Mouse (Mus musculus) thymus, postnatal 36 days (tissue): ENCODE data around the gene Ddx11.

Experiments
- DNase-seq, 2 experiments: peaks; one replicate each; pipeline ENCODE4 v3.0.0; 2022; ENCODE audit warnings: mixed read lengths in 2 of 2

Gene Ddx11

DNA sequence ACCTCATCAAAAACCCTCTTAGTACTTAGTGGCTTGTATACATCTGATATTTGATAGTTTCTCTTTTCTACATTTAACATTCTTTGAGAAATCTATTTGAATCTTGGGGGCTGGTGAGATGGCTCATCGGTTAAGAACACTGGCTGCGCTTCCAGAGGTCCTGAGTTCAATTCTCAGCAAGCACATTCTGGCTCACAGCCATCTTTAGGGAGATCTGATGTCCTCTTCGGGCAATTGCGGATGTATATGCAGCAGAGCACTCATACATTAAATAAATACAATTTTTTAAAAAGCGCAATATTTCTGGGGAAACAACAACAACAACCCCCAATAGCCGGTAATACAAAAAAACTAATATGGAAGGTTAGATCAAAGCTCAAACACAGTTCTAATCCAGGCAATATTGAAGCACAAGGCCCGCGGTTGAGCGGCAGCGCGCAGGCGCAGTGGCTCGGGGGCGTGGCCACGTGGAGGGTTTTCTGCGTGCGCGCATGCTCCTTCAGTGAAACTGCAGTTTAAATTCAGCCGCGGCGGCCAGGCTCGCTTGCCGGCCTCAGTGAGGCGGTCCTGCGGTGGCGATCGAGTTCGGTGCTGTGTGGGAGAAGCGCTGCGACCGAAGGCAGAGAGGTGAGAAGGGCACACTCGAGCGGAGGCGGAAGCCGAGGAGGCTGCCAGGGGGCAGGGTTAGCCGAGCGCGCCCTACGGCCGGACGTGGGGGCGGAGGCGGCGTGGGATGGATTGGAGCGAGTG lies at the start of gene Ddx11:
Ddx11 (plus strand) TSS at position 455 of the 750 bp plus-strand sequence.
- peak; percentile 89 to 94 for DNase-seq

DNA sequence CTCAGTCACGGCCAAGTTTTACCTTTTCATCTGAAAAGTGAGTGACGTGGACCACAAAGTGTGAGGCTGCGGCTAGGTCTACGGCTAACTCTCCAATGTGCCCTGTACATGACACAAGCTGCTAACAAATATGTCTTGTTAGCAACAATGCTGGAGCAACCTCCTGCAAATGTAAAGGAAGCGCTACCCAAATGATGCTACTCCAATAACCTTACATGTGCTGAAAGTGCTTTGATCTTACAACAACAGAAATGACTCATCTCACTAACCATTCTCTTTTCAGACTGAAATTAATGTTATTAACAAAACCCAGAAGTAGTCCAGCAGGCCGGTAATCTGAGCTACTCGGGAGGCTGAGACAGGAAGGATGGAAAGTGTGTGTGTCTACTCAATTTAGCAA lies 49.3 kb upstream of the Ddx11 start:
- DNase-seq, result no peak

DNA sequence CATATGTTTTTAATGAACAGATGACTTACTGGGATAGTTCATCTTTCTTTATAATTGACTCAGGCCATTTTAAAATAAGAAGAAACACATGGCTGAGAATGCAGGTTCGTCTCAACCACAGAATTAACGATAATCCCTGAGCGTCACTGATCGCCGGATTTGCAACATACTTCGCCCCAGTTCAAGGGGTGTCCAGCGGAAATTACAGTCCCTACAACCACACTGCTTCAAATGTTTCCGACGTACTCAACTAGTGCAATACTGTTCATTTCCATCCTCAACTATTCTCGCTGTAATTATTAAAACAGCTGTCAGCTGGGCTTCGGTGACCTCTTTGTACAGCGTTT lies 47.5 kb upstream of the Ddx11 start:
- DNase-seq, result no peak

DNA sequence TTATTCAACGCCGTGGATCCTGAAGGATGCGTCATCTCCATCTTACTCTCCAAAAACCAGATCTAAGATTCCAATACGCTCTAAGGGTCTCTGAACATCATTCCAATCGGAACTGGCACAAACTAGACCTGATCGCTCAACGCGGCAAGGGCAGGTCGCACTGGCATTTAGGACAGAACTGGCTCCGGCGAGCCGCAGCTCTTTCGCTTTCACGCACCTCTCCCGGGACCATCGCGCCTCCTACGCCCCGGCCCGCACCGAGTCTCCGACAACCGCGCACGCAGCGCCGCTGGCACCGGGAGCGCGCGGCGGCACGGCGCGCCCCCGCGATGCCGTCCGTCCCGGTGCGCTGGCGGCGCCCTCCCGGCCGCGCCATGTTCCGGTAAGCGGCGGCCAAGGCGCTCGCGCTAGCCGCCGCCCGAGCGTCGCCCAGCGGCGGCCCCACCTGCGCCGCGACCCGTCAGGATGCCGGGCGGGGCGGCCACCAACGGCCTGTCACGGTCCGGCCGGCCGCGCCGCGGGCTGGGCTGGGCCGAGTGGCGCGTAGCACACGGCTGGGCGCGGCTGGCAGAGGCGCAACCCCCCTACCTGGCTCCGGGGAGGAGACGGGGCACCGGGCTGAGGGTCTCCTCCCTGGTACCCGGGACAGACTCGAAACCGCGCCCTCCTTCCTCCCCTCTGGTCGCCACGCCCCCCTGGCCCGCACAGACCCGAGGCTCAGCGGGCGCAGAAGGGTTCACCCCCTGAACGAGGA lies 47.0 kb upstream of the Ddx11 start:
- DNase-seq, result peak in 1 of 2 experiments; percentile 58

DNA sequence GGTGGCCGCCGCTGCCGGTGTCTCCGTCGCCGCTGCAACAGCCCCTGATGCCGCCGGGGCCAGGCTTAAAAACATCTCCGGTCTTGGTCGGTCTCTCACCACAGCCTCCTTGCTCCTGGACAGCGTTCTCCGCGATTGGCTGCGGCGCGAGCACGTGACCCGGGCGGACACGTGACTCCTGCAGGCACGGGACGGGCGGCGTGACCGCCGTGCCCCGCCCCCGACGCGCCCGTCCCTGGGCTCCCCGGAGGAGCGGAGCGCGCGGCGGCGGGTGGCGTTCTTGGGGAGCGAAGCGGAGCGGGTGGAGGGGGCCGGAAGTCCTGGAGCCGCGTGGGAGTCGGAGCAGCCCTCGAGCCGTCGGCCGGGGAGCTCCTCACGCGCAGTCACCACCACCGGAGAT lies 46.4 kb upstream of the Ddx11 start, which contains the start of gene Ankrd12:
Ankrd12 (minus strand) TSS at position 156 of the 400 bp plus-strand sequence.
- peak; percentile 95 to 97 for DNase-seq

DNA sequence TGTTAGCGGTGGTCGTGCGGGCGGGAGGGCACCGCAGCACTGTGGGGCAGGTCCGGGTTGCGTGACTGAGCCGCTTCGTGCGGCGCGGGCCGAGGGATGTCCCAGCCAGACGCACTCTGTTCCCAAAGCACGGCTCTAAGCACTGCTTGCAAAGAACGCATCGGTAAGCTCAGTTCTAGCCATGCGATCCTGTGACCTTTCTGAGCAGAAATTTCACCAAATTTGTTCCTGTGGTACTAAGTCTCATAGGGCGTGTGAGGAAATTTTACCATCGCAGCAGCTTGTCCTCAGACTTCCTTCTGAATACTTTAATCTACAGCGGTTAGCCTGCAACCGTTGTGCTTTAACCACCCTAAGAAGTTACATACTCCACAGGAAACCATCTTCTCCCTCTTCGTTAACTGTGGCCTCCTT lies 45.9 kb upstream of the Ddx11 start:
- DNase-seq, result no peak

DNA sequence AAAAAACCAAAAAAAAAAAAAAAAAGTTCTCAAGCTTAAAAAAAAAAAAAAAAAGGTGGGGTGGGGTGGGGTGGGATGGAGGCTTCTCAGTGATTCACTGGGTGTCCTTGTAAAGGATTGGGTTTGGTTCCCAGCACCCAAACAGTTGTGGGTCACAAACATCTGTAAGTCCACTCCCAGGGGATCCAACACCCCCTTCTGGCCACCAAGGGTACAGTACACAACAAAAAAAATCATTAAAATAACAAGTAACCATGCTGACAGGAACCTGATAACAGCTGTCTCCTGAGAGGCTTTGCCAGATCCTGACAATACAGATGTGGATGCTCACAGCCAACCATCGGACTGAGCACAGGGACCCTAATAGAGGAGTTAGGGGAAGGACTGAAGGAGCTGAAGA lies 38.8 kb upstream of the Ddx11 start:
- no peak for DNase-seq

DNA sequence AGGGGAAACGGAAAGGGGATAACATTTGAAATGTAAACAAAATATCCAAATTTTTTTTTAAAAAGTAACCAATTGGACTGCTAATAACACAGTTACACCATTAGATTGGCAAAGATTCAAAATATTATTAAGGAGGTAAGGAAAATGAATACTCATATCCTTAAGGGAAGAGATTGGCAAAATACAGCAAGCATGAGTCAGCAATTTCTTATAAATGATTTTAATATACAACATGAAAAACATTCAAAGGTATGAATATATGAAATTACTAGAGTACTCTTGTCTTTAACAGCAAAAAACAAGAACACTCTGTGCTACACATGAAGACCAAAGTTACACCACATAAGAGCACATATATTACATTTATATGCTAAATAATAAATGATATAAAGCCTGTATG lies 38.3 kb upstream of the Ddx11 start:
- no peak for DNase-seq

DNA sequence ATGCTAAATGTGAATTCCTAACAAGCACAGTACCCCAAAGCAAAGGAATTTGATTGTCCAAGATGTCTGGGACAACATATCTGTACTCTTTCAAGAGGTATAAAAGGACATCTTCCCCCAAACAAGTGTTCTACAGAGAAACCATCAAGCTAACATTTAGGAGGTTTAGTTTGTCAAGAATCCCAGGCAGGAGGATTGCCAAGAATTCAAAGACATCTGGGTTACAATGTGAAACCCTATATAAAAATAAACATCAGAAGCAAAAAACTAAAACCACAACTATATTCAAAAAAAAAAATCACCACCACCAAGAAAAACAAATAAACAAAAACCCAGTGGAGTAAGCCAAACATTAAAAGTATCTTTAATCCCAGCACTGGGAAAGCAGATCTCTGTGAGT lies 33.1 kb upstream of the Ddx11 start:
- no peak for DNase-seq

DNA sequence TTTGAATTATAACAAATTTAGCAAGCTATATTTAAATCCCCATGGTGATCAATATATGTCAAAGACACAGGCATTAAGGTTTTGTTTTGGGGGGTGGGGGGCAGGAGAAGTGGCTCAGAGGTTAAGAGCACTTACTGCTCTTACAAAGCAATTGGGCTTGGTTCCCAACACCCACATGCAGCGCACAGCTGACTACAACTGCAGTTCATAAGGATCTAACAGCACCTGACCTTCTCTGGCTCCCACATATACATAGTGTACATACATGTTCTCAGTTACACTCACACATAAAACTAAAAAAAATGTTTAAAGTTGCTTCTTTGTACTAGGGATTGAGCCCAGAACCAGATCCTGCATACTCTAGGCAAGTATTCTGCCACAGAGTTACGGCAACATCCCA lies 31.9 kb upstream of the Ddx11 start:
- DNase-seq, result no peak

DNA sequence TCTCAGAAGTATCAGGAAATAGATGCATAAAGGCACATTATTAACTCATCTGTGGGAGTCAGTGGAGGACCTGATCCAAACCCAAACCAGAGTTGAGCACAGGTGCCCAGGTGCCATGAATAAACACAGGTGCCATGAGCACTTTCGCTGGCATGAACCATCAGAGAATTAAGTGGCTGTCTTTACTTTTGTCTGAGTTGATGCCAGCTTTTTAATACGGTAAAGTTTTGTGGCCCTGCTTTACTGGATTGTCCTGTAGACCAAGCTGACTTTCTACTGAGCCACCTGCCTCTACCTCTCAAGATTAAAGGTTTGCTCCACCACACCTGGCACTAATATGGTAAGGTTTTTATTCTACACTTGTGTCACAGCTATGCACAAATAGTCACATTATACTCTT lies 31.3 kb upstream of the Ddx11 start:
- no peak for DNase-seq

DNA sequence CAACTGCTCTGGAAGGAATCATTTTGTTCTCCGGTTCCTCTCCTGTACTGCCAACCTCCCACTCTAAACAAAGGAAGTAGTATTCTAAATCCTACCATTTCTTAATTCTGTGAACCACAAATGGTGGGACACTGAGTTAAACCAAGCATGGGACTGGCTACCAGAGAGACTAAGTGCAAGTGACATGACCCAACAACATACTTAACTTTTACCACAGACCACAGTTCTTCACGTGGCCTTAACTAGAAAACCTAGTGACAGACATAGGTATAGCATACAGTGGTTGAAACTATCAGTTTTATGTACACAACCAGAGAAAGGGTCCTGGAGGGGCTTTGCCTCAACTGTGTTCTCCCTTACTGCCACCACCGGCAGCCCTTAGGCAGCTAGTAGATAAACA lies 30.7 kb upstream of the Ddx11 start:
- no peak for DNase-seq

DNA sequence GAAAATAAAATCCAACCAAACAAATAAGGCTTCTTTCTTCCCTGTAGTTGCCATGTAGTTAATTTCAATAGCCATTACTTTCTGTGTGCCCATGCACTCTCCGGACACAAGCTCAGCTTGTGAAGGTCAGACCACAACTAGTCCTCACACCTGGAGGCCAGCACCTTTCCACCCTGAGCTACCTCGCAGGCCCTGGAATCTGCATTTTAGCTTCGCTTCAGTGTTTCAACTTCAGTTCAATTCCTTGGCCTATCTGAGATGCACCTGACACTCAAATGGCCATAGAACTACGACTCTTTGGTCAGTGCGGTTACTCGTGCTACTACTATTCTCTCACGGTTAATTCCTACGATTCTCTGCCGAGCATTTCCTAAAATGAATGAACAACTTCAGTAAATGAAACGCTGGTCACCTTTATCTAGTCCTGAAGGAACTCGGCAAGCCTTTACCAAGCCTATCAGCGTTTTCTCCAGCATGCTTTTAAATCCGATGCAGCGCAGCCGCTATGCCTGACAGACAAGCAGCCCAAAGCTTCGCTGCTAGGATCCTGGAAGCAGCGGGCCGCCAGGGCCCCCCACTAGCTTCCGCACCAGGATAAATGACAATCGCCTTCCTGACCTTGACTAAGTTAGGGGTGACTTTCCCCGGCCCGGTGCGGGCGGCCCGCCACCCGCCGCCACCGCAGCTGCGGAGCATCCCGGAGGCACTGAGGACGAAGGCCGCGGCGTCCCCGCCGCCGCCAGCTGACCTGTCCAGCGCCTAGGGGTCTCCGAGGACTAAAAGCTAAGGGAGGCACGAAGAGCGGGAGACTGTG lies 22.5 kb upstream of the Ddx11 start:
- DNase-seq, result no peak

DNA sequence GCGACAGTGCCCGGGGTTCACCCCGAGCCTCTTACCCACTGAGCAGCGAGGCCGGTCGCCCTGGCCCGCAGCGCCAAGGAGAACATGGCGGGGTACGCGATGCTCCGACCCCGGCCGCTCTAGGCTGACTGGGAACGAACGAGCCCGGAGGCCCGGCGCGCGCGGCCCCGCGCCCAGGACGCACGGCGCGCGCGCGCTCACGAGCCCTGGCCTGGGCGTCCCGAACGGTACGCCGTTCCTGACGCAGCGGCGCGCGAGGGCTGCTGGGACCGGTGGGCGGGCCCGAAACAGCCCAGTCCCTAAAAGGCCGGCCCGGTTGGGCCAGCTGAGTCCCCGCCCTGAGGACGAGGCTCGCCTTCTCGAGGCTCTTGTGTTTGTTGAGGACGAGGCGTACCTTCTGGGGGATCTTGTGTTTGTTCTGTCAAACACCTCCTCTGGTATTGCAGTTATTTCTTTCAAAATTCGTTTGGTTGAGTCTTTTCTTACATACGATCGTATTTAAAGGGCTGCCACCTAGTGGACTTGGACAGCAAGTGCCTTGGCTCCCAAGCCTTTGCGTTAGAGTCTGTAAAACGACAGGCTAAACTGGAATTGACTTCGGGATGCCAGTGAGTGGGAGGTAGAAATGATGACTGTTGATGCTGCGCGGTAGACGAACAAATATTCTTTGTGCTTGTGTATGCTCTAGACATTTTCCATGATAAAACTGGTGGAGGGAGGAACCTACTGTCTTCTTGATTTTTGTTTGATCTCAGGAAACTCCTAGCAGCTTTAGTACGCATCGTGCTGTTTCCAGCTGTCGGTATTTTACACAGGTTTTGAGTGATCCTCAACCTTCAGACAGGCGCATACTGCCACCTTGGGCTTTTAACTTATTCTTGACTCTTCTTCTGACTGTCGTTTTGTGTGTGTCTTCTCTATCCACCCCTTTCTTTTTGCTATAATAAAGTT lies 21.7 kb upstream of the Ddx11 start, which contains the start of gene Ndufv2:
Ndufv2 (minus strand) TSS at position 180 of the 951 bp plus-strand sequence.
- DNase-seq, result peak; percentile 88 to 93

DNA sequence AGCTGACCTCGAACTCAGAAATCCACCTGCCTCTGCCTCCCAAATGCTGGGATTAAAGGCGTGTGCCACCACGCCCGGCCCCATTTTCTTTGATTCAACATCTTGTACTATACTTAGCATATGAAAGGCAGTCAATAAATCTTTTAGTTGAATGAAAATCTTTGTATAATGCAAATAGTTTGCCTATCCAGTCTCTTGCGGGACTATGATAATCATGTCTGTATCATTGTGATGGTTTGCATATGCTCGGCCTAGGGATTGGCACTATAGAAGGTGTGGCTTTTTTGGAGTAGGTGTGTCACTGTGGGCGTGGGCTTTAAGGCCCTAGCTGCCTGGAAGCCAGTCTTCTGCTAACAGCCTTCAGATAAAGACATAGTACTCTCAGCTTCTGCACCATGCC lies 19.2 kb upstream of the Ddx11 start:
- DNase-seq, result no peak

DNA sequence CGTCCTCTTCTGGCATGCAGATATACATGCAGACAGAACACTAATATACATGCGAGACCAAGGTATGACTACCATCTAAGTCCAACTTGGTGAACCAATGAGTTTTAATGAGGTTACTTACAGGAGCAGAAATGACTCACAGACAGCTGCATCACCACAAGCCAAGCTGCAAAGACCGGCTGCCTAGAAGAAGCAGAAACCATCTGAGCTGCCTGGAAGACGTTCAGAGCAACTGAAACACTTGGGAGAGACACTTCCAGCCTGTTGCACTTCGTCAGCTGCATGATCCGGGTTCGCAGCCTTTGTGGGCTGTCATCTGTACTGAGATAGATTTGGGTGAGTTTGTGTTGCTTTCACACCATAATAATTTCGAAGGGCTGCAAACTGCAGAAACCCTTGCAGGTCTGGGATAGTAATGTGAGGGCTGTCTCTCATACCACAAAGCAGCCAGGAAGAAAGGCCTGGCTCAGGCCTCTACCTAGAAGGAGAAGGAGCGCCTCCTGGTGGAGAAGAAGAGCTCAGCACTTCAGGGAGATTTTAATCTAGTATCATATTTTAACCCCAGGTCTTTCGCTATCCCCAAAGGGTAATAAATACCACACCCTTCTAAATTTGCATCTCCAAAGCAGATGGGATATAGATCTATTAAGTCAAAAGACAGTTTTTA lies 16.6 kb upstream of the Ddx11 start:
- peak; percentile 50 to 55 for DNase-seq

DNA sequence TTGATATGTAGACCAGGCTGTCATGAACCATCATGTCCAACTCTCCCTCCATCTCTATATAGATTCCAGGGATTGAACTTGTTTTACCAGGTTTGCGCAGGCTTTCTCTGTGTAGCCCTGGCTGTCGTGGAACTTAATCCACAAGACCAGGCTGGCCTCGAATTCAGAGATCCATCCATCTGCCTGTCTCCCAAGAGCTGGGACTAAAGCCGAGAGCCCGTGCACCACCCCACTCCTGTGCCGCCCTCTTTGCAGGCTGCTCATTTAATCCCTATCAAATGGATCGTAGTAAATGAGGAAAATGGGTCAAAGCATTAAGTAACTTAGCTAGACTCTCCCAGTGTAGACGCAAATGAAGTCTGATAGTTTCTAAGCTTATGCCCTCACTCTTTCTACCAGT lies 15.9 kb upstream of the Ddx11 start:
- no peak for DNase-seq

DNA sequence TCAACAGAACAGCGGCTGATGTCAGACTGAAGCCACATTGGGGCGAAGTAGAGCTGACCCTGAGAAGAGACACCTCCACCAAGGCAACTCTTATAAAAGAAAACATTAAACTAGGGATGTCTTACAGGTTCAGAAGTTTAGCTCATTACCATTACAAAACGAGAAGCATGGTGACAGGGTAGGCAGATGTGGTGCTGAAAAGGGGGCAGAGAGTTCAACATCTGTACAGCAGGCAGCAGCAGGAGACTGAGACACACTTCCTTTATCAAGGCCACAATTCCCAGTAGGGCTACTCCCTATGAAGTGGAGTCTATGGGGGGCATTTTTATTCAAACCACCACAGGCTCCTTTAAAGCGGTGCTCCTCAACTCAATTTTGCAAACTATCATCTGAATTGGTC lies 15.1 kb upstream of the Ddx11 start:
- DNase-seq, result no peak

DNA sequence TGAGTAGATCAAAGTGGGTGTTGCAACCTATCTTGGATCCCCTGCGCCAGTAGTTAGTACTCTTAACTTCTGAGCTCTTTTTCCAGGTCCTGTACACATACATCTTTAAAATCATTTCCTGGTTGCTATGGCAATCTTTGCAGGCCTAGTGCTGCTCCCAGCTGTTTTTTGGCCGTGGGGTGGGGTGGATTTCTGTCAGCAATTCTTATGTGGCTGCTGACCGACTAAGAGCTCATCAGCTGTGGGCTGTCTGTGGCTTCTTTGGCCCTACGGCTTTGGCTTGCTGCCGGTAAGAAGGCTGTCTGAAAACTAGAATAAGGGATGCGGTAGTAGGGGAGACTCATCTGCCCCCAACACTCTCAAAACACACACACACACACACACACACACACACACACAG lies 12.6 kb upstream of the Ddx11 start:
- peak; percentile 29 to 36 for DNase-seq

DNA sequence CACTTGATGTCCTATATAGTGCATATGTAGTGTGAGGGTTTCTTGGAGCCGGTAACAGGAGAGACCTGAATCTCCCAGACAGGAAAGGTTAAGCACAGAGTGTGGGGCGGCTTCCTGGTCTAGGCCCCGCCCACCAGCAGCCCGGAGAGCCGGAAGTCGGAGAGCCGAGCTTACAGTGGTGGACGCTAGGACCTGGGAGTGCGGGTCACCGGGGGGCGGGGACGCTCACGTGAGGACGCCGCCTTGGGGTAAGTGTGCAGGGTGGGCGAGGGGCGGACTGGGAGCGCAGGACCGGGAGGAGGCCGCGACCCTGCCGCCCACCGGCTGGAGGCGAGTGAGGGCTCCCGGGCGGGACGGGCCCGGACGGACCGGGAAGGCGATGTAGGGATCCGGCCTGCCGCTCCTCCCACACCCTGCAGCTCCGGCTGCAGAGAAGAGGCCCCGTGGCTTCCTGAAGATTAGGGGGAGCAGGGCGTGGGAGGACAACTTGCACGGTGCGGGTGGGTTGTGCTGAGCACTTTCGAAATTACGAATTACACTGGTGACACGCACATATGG lies 11.8 kb upstream of the Ddx11 start, which contains the start of gene Washc1:
Washc1 (plus strand) TSS at position 144 of the 558 bp plus-strand sequence.
- peak; percentile 84 to 90 for DNase-seq

DNA sequence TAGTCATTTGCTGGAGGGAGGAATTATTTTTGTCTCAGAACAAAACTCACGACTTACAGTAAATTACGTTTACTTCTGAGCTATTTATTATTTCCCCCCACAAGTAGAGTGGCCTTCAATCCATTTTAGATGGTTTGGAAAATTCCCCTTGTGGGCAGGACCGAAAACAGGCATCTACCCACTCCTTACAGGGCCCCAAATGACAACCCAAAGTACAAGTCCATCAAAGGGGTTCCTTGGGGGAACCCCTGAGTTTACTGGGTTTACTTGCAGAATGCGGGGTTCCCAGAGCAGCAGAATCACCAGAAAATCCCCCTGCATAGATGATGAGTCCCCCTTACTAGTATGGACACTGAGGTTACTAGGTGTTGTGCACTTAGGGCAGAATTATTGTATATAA lies 11.2 kb upstream of the Ddx11 start:
- no peak for DNase-seq
